Mouse (Mus musculus) olfactory bulb, adult 2 months (tissue): ENCODE measurements around the gene Ssb. TPM values are rescaled to one million over a fixed set of nuclear protein-coding genes. Genes with fewer than 3 reads are reported as not detected.
"Not testable (repeated sequence)": the region's sequence is repeated elsewhere in the genome, so short reads cannot be mapped to it uniquely, and the experiment has no call there.

ENCODE experiments used
- H3K27ac ChIP-seq: fragments of 200-500 bp; 2 replicates; pipeline ENCODE4 v1.5.1; 2012; ENCODE audit warnings: low read depth, low read length; ENCODE audit not compliant: insufficient read depth
- H3K4me1 ChIP-seq: fragments of 200-500 bp; 2 replicates; pipeline ENCODE4 v1.6.1; 2012; ENCODE audit warnings: low read length; ENCODE audit not compliant: control insufficient read depth, insufficient read depth
- H3K4me3 ChIP-seq: fragments of 200-500 bp; 2 replicates; pipeline ENCODE4 v1.5.1; 2012; ENCODE audit warnings: mild to moderate bottlenecking, low read depth, low read length, moderate library complexity; ENCODE audit not compliant: insufficient read depth
- CTCF ChIP-seq: fragments of 200-500 bp; IDR thresholded peaks from 2 replicates; pipeline ENCODE4 v1.5.1; 2012; ENCODE audit warnings: low read depth, mild to moderate bottlenecking, low read length, moderate library complexity; ENCODE audit not compliant: insufficient read depth
- POLR2A ChIP-seq: fragments of 200-500 bp; IDR thresholded peaks from 2 replicates; pipeline ENCODE4 v1.6.1; 2012; ENCODE audit warnings: mild to moderate bottlenecking, low read depth, low read length, moderate library complexity; ENCODE audit not compliant: insufficient read depth
- WGBS: fragments of 180-500 bp; shearing (Covaris S2); methylation state at CpG from one replicate; pipeline ENCODE4 v1.1.7; 2018; 5-methylcytosine and 5-hydroxymethylcytosine counted together
- polyA plus RNA-seq: library from polyadenylated mRNA; stranded (reverse); fragments of >200 nt; gene quantifications from 2 replicates; pipeline ENCODE4 v1.2.4, GENCODE M21; 2012; ENCODE audit warnings: low replicate concordance; ENCODE audit not compliant: missing spikeins, insufficient read depth, insufficient read length

The Ssb gene
- polyA plus RNA-seq, 1 experiment: 660 TPM

DNA sequence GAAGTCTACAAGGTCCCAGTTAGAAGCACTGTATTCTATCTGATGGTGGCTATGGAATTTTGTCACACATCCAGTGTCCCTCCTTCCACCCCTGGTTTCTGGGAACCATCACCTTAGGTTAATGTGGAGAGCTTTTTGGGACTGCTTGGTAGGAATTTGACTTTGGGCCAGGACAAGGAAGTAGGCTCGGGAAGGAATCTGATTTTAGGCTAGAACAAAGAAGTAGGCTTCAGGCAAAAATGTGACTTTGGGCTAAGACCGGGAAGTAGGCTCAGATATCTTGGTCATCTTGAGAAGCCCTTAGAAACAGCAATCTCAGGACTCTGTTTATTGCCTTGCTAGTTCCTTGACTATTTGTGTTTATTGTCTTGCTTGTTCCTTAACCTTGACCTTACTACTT, 27.6 kb downstream of the Ssb start:
- no peaks in the 10 kb centered on the region for H3K4me1 ChIP-seq
- no peak overlapping the region for H3K4me3 ChIP-seq
- WGBS: 73% methylated on average over 2 of the region's 2 CpGs
- no peak overlapping the region for H3K27ac ChIP-seq
- TF ChIP-seq POLR2A (no peak), CTCF (no peak)

DNA sequence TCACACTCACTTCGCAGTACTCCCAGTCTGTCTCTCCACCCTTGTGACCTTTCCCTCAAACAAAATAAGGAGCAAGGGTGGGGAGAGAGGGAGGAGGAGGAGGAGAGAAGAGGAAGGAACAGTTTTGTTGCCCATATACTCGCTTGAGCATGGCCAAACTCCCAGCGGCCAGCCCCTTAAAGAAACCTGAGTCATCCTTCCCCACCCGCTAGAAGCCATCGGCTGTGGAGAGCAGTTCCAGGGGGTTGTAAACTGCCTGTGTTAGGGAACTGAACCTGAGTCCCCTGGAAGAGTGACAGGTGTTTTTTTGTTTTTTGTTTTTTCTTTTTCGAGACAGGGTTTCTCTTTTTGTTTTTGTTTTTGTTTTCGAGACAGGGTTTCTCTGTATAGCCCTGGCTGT, 29.5 kb downstream of the Ssb start:
- H3K4me3 ChIP-seq: no peak overlapping the region
- H3K4me1 ChIP-seq: no peaks in the 10 kb centered on the region
- WGBS: 75% methylated on average over 7 of the region's 7 CpGs
- H3K27ac ChIP-seq: no peak overlapping the region
- no peak for TF ChIP-seq CTCF
- no peak for TF ChIP-seq POLR2A

DNA sequence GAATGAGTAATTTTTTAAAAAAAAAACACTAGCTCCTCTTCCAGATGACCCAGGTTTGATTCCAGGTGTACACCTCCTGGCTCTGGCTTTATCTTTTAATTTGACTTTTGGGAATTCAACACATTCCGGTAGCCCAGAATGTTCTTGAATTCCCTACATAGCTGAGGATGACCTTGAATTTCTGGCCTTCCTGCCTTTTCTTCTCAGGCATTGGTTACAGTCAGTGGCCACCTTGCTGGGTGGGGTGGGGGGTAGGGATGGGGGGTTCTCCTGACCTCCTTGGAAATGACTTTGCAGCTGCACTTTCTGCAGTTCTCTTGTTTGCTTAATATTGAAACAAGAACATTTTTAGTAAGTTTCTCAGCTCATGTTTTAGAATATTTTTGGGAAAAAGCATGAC, 31.8 kb downstream of the Ssb start:
- Histone ChIP-seq H3K4me1 (no peaks in the 10 kb centered on the region), H3K4me3 (no peak overlapping the region), H3K27ac (no peak overlapping the region)
- WGBS: 97% methylated on average over 1 of the region's 1 CpGs
- TF ChIP-seq CTCF (no peak), POLR2A (no peak)

DNA sequence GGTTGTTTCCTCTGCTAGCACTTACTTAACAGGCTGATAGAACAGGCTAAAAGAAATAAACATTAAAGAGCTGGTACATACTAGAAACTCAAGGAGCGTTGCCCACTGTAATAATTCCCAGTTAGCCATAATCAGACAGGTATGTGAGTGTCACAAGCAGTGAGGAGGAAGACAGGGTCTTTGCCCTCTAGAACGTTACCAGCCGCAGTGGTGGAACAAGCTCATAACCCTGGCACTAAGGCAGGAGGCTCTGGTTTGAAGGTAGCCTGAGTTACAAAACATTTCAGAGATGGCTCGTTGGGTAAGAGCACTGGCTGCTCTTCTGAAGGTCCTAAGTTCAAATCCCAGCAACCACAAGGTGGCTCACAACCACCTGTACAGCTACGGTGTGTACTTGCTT, 32.5 kb downstream of the Ssb start:
- H3K4me3 ChIP-seq: no peak overlapping the region
- no peaks in the 10 kb centered on the region for H3K4me1 ChIP-seq
- WGBS: 91% methylated on average over 5 of the region's 5 CpGs
- TF ChIP-seq POLR2A: no peak
- no peak for TF ChIP-seq CTCF
- H3K27ac ChIP-seq: no peak overlapping the region

DNA sequence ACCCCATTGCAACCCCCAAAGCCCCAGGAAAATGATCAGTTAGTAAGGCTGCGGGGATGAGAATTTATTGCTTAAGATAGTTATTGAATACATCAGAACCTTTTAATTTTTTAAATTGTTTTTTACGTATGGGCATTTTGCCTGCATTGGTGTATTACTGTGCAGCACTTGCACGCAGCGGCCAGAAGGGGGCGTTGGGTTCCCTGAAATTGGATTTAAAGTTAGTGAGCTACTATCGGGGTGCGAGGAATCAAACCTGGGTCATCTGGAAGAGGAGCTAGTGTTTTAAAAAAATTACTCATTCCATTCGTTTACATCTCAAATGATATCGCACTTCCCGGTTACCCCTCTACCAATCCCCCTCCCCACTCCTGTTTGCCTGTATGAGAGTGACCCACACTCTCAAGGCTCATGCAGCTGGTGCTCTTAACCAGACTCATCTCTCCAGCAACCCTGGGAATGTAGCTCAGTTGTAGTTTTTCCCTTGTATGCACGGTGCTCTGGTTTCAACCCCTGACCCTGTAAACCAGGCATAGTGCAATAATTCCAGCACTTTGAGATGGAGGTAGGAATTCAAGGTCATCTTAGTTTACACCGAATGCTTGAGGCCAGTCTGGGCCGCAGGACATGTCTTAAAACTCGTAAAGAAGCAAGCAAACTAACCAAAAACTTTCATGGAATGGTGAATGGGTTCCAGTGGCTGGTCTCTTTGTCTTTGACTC, 34.3 kb downstream of the Ssb start:
- no peak for TF ChIP-seq POLR2A
- TF ChIP-seq CTCF: no peak
- H3K27ac ChIP-seq: no peak overlapping the region
- no peaks in the 10 kb centered on the region for H3K4me1 ChIP-seq
- no peak overlapping the region for H3K4me3 ChIP-seq
- WGBS: 65% methylated on average over 14 of the region's 14 CpGs

DNA sequence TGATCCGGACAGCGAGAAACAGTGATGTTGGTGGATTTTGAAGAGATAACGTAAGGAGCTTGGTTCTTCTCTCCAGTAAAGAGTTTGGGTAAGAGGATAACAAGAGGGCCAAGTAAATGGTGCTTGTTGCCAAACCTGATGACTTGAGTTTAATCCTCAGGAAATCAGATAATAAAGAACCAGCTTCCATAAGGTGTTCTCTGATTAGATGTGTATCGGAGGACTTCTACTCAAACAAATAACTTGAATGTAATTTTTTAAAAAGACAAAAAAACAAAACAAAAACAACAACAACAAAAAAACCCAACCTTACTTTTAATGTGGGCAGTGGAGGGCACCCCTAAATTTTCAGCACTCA, 34.8 kb downstream of the Ssb start:
- WGBS: 94% methylated on average over 4 of the region's 4 CpGs
- H3K4me3 ChIP-seq: no peak overlapping the region
- H3K4me1 ChIP-seq: no peaks in the 10 kb centered on the region
- TF ChIP-seq CTCF (no peak), POLR2A (no peak)
- no peak overlapping the region for H3K27ac ChIP-seq

DNA sequence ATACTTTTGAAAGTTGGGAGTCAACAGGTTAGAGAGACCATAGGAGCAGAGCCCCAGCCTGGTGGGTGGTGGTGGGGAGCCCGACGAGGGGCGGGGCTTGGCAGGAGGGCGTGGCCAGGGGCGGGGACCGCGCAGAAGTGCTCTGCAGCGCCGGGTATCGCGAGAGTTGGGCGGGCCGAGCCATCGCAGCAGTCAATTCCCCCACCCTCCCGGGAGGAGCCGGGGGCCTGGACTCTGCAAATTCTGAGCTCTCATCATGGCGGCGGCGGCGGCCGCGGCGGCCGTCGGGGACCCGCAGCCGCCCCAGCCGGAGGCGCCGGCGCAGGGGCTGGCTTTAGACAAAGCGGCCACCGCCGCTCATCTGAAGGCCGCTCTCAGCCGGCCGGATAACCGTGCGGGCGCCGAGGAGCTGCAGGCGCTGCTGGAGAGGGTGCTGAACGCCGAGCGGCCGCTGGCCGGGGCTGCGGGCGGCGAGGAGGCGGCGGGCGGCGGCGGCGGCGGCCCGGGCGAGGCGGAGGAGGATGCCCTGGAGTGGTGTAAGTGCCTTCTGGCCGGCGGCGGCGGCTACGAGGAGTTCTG, 35.8 kb downstream of the Ssb start, which contains the start of gene Ubr3:
TSS of gene Ubr3 (plus strand) at position 208 of the 579 bp plus-strand sequence.
- Histone ChIP-seq H3K4me3 (peak within 1 kb of the TSS; percentile 99), H3K4me1 (no peaks in the 10 kb centered on the region), H3K27ac (peak within 1 kb of the TSS; percentile 94)
- TF ChIP-seq CTCF: no peak
- TF ChIP-seq POLR2A: peak; percentile 85
- 3% methylated on average over 65 of the region's 65 CpGs for WGBS

DNA sequence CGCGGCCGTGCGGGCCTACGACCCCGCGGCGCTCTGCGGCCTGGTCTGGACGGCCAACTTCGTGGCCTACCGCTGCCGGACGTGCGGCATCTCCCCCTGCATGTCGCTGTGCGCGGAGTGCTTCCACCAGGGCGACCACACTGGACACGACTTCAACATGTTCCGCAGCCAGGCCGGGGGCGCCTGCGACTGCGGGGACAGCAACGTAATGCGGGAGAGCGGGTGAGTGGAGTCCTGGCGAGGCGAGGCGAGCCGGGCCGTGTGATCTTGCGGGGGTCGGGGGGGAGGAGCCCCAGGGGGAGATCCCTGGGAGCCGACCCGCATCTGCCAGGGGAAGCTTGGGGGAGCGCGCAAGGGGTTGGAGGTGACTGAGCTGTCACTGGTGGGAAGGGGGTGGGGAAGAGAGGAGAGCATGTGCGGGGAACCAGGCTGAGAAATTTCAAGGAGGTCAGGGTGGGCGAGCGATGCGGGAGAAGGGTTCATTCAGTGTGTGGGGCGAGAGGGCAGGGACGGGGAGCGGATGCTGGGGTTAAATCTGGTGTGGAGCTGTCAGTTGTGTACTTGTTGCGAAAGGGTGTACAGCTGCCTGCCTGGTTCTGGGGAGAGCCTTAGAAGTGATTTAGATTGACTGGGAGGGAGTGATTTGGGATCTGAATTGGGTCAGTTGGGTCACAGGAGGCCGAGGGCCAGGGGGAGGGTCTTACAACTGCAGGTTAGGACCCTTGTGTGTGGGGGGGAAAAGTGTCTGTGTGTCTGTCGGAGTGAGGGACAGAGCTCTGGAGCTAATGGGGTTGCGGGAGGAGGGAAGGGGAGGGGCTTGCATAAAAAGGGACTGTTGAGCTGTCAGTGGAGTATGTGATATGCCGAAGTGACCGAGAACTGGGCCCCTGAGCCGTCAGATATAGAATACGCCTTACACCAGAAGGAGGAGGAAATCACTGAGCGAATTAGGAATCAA, 36.5 kb downstream of the Ssb start:
- Histone ChIP-seq H3K4me1 (no peaks in the 10 kb centered on the region), H3K4me3 (peak overlapping the region; percentile 99), H3K27ac (peak overlapping the region; percentile 94)
- TF ChIP-seq POLR2A (no peak), CTCF (no peak)
- under 1% methylated on average over 55 of the region's 55 CpGs for WGBS

DNA sequence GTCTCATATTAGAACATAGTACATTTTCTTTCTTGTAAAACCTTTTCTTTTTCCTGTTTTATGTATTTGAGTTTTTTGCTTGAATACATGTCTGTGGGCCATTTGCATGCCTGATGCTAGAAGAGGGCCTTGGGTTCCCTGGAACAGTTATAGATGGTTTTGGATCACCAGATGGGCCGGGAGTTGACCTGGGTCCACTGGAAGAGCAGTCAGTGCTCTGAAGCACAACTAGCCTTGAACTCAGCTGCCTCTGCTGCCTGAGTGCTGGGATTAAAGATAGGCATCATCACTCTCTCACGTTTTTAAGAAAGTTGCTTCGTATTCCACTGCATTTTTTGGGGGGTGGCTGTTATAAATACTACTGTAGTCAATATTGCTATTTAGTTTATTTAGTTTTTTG, 42.2 kb downstream of the Ssb start:
- Histone ChIP-seq H3K4me3 (no peak overlapping the region), H3K4me1 (0 out of 2 replicates have a peak, but pooled peaks cover 2% of the 10 kb centered on the region), H3K27ac (no peak overlapping the region)
- no peak for TF ChIP-seq CTCF
- no peak for TF ChIP-seq POLR2A
- 95% methylated on average over 3 of the region's 3 CpGs for WGBS

DNA sequence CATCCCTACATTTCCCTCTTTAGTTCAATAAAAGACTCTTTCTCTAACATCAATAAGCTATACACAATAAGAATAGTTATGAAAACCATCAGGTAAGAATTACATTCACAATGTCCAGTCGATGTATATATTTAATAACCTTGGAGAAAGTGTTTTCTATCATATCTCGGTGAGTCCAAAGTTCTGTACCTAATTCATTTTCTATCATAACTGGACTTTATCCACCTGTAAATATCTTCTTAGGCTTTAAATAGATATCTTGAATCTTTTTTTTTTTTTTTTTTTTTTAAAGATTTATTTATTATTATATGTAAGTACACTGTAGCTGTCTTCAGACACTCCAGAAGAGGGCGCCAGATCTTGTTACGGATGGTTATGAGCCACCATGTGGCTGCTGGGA, 46.0 kb downstream of the Ssb start:
- H3K4me1 ChIP-seq, H3K4me3 ChIP-seq, H3K27ac ChIP-seq: not testable (repeated sequence)
- WGBS: 92% methylated on average over 4 of the region's 4 CpGs
